ENCODE assay signal across 28 mouse cellular contexts in genomic region chr5:134289935-134290560, GRCm38 (mm10). TPM values are rescaled to one million over a fixed set of nuclear protein-coding genes. Genes with fewer than 3 reads are reported as not detected.
A peak's percentile ranks its signal among the peaks of the same experiment; 100 is the strongest.
DNase-seq lines count a peak whose midpoint lies in the region; ATAC-seq and TF ChIP-seq lines count a peak whose summit lies in the region.
"Had no signal": no experiment of that assay in that cellular context is flagged by ENCODE, and none has a peak within 500 bp of the region (broad histone marks: within the 10 kb centered on the region; RNA-seq: fewer than 3 reads in every experiment).

No protein-coding gene starts in this region.

- DNase-seq in kidney, adult 2 months: peak; percentile 61
- peak; percentile 57 to 67 for DNase-seq in kidney, postnatal 36 days
- DNase-seq in urinary bladder, postnatal 14 days (ENCODE audit: low spot score): no peak
- DNase-seq: adrenal gland, adult 2 months; cerebellum, adult 11 months; cerebellum, adult 9-10 months; cerebellum, postnatal 36 days; gastrocnemius, postnatal 10 days; layer of hippocampus, postnatal 36 days; lung, embryonic 14.5 days; lung, postnatal 14 days; right cerebral cortex, postnatal 4 days; thymus, adult 18-20 months; thymus, postnatal 36 days had no signal

- WGBS in kidney, adult 2 months: 56% methylated on average over 12 of the region's 12 CpGs
- 81% methylated on average over 12 of the region's 12 CpGs for WGBS in kidney, embryonic 16.5 days
- 84% methylated on average over 12 of the region's 12 CpGs for WGBS in kidney, embryonic 15.5 days
- WGBS in forebrain, embryonic 13.5 days: 93% methylated on average over 12 of the region's 12 CpGs

- H3K9ac ChIP-seq in kidney, embryonic 16.5 days (replicated peaks; ENCODE audit: low read length): no peak overlapping the region
- no peak overlapping the region for H3K9ac ChIP-seq in kidney, embryonic 15.5 days
- H3K9ac ChIP-seq in forebrain, embryonic 13.5 days: no peak overlapping the region
- H3K9ac ChIP-seq: embryonic facial prominence, embryonic 15.5 days; forebrain, embryonic 12.5 days; heart, embryonic 15.5 days; liver, embryonic 15.5 days; lung, embryonic 14.5 days; midbrain, embryonic 15.5 days had no signal

- no peak overlapping the region for H3K27ac ChIP-seq in kidney, adult 2 months (ENCODE audit: insufficient read depth, low read depth, low read length)
- H3K27ac ChIP-seq in kidney, embryonic 16.5 days (ENCODE audit: low read length): no peak overlapping the region
- H3K27ac ChIP-seq in kidney, embryonic 15.5 days: 0 out of 2 replicates have a peak overlapping the region, but pooled peaks have one; percentile 20
- no peak overlapping the region for H3K27ac ChIP-seq in forebrain, embryonic 13.5 days
- H3K27ac ChIP-seq: embryonic facial prominence, embryonic 15.5 days; forebrain, embryonic 12.5 days; heart, embryonic 10.5 days; heart, embryonic 15.5 days; liver, embryonic 15.5 days; midbrain, embryonic 10.5 days; midbrain, embryonic 15.5 days; stomach, postnatal 0 days had no signal

- H3K9me3 ChIP-seq in kidney, embryonic 16.5 days (ENCODE audit: low read length): no peaks in the 10 kb centered on the region
- no peaks in the 10 kb centered on the region for H3K9me3 ChIP-seq in E14TG2a.4 (ENCODE audit: low read length)
- H3K9me3 ChIP-seq in kidney, embryonic 15.5 days (replicated peaks): no peaks in the 10 kb centered on the region
- H3K9me3 ChIP-seq in forebrain, embryonic 13.5 days (replicated peaks): no peaks in the 10 kb centered on the region
- H3K9me3 ChIP-seq: embryonic facial prominence, embryonic 15.5 days; forebrain, embryonic 12.5 days; heart, embryonic 10.5 days; heart, embryonic 15.5 days; liver, embryonic 15.5 days; midbrain, embryonic 10.5 days; midbrain, embryonic 15.5 days had no signal

- H3K4me1 ChIP-seq in kidney, adult 2 months (ENCODE audit: control insufficient read depth, insufficient read depth, low read length): peaks cover 5% of the 10 kb centered on the region; the same call in 1 of the 2 replicates
- no peaks in the 10 kb centered on the region for H3K4me1 ChIP-seq in kidney, embryonic 16.5 days (ENCODE audit: insufficient read depth, low read length)
- H3K4me1 ChIP-seq in E14TG2a.4 (replicated peaks; ENCODE audit: low read depth, low read length): peaks cover 56% of the 10 kb centered on the region
- H3K4me1 ChIP-seq in kidney, embryonic 15.5 days: no peaks in the 10 kb centered on the region
- H3K4me1 ChIP-seq in forebrain, embryonic 13.5 days: no peaks in the 10 kb centered on the region
- H3K4me1 ChIP-seq: embryonic facial prominence, embryonic 15.5 days; forebrain, embryonic 12.5 days; heart, embryonic 15.5 days; midbrain, embryonic 10.5 days; midbrain, embryonic 15.5 days had no signal

- TF ChIP-seq POLR2A in kidney, adult 2 months (IDR thresholded peaks at IDR 0.05; ENCODE audit: low read depth, low read length): no peak

- no peaks in the 10 kb centered on the region for H3K27me3 ChIP-seq in kidney, adult 2 months (replicated peaks; ENCODE audit: control insufficient read depth, insufficient read depth, low read length)
- no peaks in the 10 kb centered on the region for H3K27me3 ChIP-seq in kidney, embryonic 16.5 days (ENCODE audit: insufficient read depth, low read length)
- H3K27me3 ChIP-seq in E14TG2a.4 (ENCODE audit: insufficient read depth, low read length): no peaks in the 10 kb centered on the region
- no peaks in the 10 kb centered on the region for H3K27me3 ChIP-seq in kidney, embryonic 15.5 days
- no peaks in the 10 kb centered on the region for H3K27me3 ChIP-seq in forebrain, embryonic 13.5 days
- H3K27me3 ChIP-seq: embryonic facial prominence, embryonic 15.5 days; forebrain, embryonic 12.5 days; heart, embryonic 15.5 days; liver, embryonic 15.5 days; midbrain, embryonic 15.5 days had no signal

- H3K36me3 ChIP-seq in kidney, adult 2 months (ENCODE audit: control insufficient read depth, insufficient read depth, low read length): peaks cover 2% of the 10 kb centered on the region; the same call in 1 of the 2 replicates
- peaks cover 85% of the 10 kb centered on the region for H3K36me3 ChIP-seq in kidney, embryonic 16.5 days (ENCODE audit: insufficient read depth, low read length)
- peaks cover 95% of the 10 kb centered on the region for H3K36me3 ChIP-seq in E14TG2a.4 (ENCODE audit: insufficient read depth, low read length)
- H3K36me3 ChIP-seq in kidney, embryonic 15.5 days: peaks cover 100% of the 10 kb centered on the region
- H3K36me3 ChIP-seq in forebrain, embryonic 13.5 days (ENCODE audit: poor library complexity, severe bottlenecking): peaks cover 97% of the 10 kb centered on the region

- no peak for ATAC-seq in kidney, embryonic 16.5 days (ENCODE audit: low FRiP score, low TSS enrichment)
- no peak for ATAC-seq in kidney, embryonic 15.5 days (replicated peaks; ENCODE audit: low FRiP score)
- no peak for ATAC-seq in forebrain, embryonic 13.5 days
- ATAC-seq: activated CD4-positive, CD25-positive, alpha-beta regulatory T cell, adult 4 months; hindbrain, embryonic 16.5 days; midbrain, embryonic 15.5 days had no signal

- no peak overlapping the region for H3K4me2 ChIP-seq in kidney, embryonic 16.5 days (replicated peaks; ENCODE audit: low read depth, low read length)
- no peak overlapping the region for H3K4me2 ChIP-seq in kidney, embryonic 15.5 days
- H3K4me2 ChIP-seq in forebrain, embryonic 13.5 days: no peak overlapping the region
- H3K4me2 ChIP-seq: embryonic facial prominence, embryonic 15.5 days; forebrain, embryonic 12.5 days; heart, embryonic 15.5 days; liver, embryonic 15.5 days; lung, embryonic 14.5 days; midbrain, embryonic 15.5 days had no signal

- no peak; the same call in 1 of the 2 replicates for TF ChIP-seq CTCF in kidney, adult 2 months (conservative IDR thresholded peaks at IDR 0.05; ENCODE audit: insufficient read depth, insufficient read length, low read depth, low read length)
- no peak for TF ChIP-seq CTCF in E14TG2a.4 (conservative IDR thresholded peaks at IDR 0.05; ENCODE audit: low read length)

- no peak overlapping the region for H3K4me3 ChIP-seq in kidney, adult 2 months (ENCODE audit: insufficient read depth, low read depth, low read length)
- no peak overlapping the region for H3K4me3 ChIP-seq in kidney, embryonic 16.5 days (ENCODE audit: low read length)
- peak overlapping the region; percentile 59 for H3K4me3 ChIP-seq in E14TG2a.4 (replicated peaks; ENCODE audit: low read length)
- no peak overlapping the region for H3K4me3 ChIP-seq in kidney, embryonic 15.5 days (replicated peaks)
- no peak overlapping the region for H3K4me3 ChIP-seq in forebrain, embryonic 13.5 days
- H3K4me3 ChIP-seq: embryonic facial prominence, embryonic 15.5 days; forebrain, embryonic 12.5 days; heart, embryonic 10.5 days; heart, embryonic 15.5 days; liver, embryonic 15.5 days; midbrain, embryonic 10.5 days; midbrain, embryonic 15.5 days had no signal

RNA-seq across cellular contexts. Expression of gene Gtf2i, which starts 24.5 kb away (rescaled TPM):
- polyA plus RNA-seq in kidney, adult 2 months (2012; rRNA removed): 86.4 and 103 TPM in 2 replicates
- 179 and 192 TPM in 2 replicates for polyA plus RNA-seq in kidney, embryonic 16.5 days (2015; fragmentation: Nextera tagmentation; extraction: Ambion mirVana)
- polyA plus RNA-seq in kidney, embryonic 15.5 days (2015; fragmentation: Nextera tagmentation; extraction: Ambion mirVana): 196 and 197 TPM in 2 replicates
- polyA plus RNA-seq in forebrain, embryonic 13.5 days (2015; fragmentation: Nextera tagmentation; extraction: Ambion mirVana): 181 and 195 TPM in 2 replicates
